Mouse (Mus musculus) CH12.LX (cell line): Measurements from ENCODE around the gene Numa1. TPM values are rescaled to one million over a fixed set of nuclear protein-coding genes. Genes with fewer than 3 reads are reported as not detected.
"Not testable (repeated sequence)": the region's sequence is repeated elsewhere in the genome, so short reads cannot be mapped to it uniquely, and the experiment has no call there.

Source experiments
- DNase-seq: peaks from one replicate; pipeline ENCODE4 v3.0.0-alpha.2; 2013; ENCODE audit errors: extremely low read depth
- H3K27ac ChIP-seq: 2 replicates; pipeline ENCODE4 v1.5.1; 2012; ENCODE audit warnings: low read depth, mild to moderate bottlenecking, control low read depth, moderate library complexity; ENCODE audit not compliant: insufficient read depth
- H3K27me3 ChIP-seq: replicated peaks from 2 replicates; pipeline ENCODE3; 2012; ENCODE audit warnings: inconsistent platforms
- H3K36me3 ChIP-seq, 2 experiments: replicated peaks in 1 of 2; 2 replicates each; pipeline versions ENCODE3 to v1.6.1; 2012; ENCODE audit warnings: inconsistent platforms in 1 of 2, low read length in 1 of 2, mild to moderate bottlenecking in 1 of 2, mixed read lengths in 1 of 2, moderate library complexity in 1 of 2; ENCODE audit not compliant: control insufficient read depth in 1 of 2, insufficient read depth in 1 of 2
- H3K4me1 ChIP-seq, 2 experiments: 2 replicates each; pipeline ENCODE4 v1.6.1; 2012; ENCODE audit warnings: inconsistent platforms in 1 of 2, moderate library complexity in 1 of 2; ENCODE audit not compliant: insufficient read depth in 2 of 2, control insufficient read depth in 1 of 2
- H3K4me2 ChIP-seq: 2 replicates; pipeline ENCODE4 v1.6.1; 2012; ENCODE audit warnings: low read depth, mild to moderate bottlenecking, control low read depth; ENCODE audit not compliant: poor library complexity, insufficient read depth, severe bottlenecking
- H3K4me3 ChIP-seq, 3 experiments: fragments of 150-350 bp in 1 of 3; sonication (generic) in 1 of 3; replicated peaks in 1 of 3; 2 replicates each; pipeline versions ENCODE3 to v1.5.1; 2011 to 2012; ENCODE audit warnings: low read depth in 2 of 3, low read length in 2 of 3, mild to moderate bottlenecking in 2 of 3, moderate library complexity in 2 of 3, control low read depth in 1 of 3, improper control_type of control experiment in 1 of 3, inconsistent platforms in 1 of 3, mixed read lengths in 1 of 3; ENCODE audit not compliant: poor library complexity in 1 of 3
- H3K79me2 ChIP-seq: replicated peaks from 2 replicates; pipeline ENCODE4 v1.6.1; 2012; ENCODE audit warnings: mild to moderate bottlenecking, moderate library complexity; ENCODE audit not compliant: control insufficient read depth, poor library complexity, insufficient read depth, severe bottlenecking; ENCODE audit errors: extremely low read depth
- H3K9ac ChIP-seq: 2 replicates; pipeline ENCODE4 v1.6.1; 2012; ENCODE audit warnings: low read depth, mild to moderate bottlenecking, control low read depth, moderate library complexity; ENCODE audit not compliant: insufficient read depth
- H3K9me3 ChIP-seq: replicated peaks from 2 replicates; pipeline ENCODE3; 2012; ENCODE audit warnings: low read length, inconsistent platforms, mixed read lengths
- CHD2 ChIP-seq: IDR thresholded peaks from 2 replicates; pipeline ENCODE4 v1.6.1; 2011; ENCODE audit warnings: low read length, improper control_type of control experiment
- CTCF ChIP-seq, 2 experiments: IDR thresholded peaks in 1 of 2; conservative IDR thresholded peaks in 1 of 2; 2 replicates each; pipeline ENCODE4 v1.5.1; 2011 to 2012; ENCODE audit warnings: low read depth in 2 of 2, low read length in 2 of 2, improper control_type of control experiment in 1 of 2, inconsistent platforms in 1 of 2, mild to moderate bottlenecking in 1 of 2, moderate library complexity in 1 of 2
- ELF1 ChIP-seq: IDR thresholded peaks from 2 replicates; pipeline ENCODE4 v1.6.1; 2014; ENCODE audit warnings: low read depth, mild to moderate bottlenecking, inconsistent platforms, low read length, improper control_type of control experiment
- ETS1 ChIP-seq: conservative IDR thresholded peaks from 2 replicates; pipeline ENCODE4 v1.6.1; 2012; ENCODE audit warnings: low read depth, mild to moderate bottlenecking, inconsistent platforms, low read length, improper control_type of control experiment, moderate library complexity
- GABPA ChIP-seq: IDR thresholded peaks from 2 replicates; pipeline ENCODE4 v1.6.1; 2012; ENCODE audit warnings: low read depth, low read length, improper control_type of control experiment, inconsistent platforms; ENCODE audit not compliant: insufficient replicate concordance
- HCFC1 ChIP-seq: IDR thresholded peaks from 2 replicates; pipeline ENCODE4 v1.6.1; 2012; ENCODE audit warnings: low read depth, mild to moderate bottlenecking, inconsistent platforms, low read length, improper control_type of control experiment
- JUND ChIP-seq: conservative IDR thresholded peaks from 2 replicates; pipeline ENCODE4 v1.6.1; 2011; ENCODE audit warnings: low read depth, low read length, improper control_type of control experiment
- MAX ChIP-seq: IDR thresholded peaks from 2 replicates; pipeline ENCODE4 v1.6.1; 2011; ENCODE audit warnings: low read length, improper control_type of control experiment
- MEF2A ChIP-seq: IDR thresholded peaks from 2 replicates; pipeline ENCODE4 v1.6.1; 2014; ENCODE audit warnings: low read depth, mild to moderate bottlenecking, inconsistent platforms, low read length, improper control_type of control experiment, borderline replicate concordance
- MXI1 ChIP-seq: IDR thresholded peaks from 2 replicates; pipeline ENCODE4 v1.6.1; 2011; ENCODE audit warnings: mild to moderate bottlenecking, low read depth, low read length, improper control_type of control experiment
- NELFE ChIP-seq: IDR thresholded peaks from 2 replicates; pipeline ENCODE4 v1.6.1; 2011; ENCODE audit warnings: low read depth, low read length, improper control_type of control experiment
- NRF1 ChIP-seq: IDR thresholded peaks from 2 replicates; pipeline ENCODE4 v1.6.1; 2014; ENCODE audit warnings: low read depth, mild to moderate bottlenecking, inconsistent platforms, low read length, improper control_type of control experiment, moderate library complexity
- POLR2A ChIP-seq: IDR thresholded peaks from 2 replicates; pipeline ENCODE4 v1.6.1; 2011; ENCODE audit warnings: low read depth, mild to moderate bottlenecking, improper control_type of control experiment, low read length
- RAD21 ChIP-seq: IDR thresholded peaks from 2 replicates; pipeline ENCODE4 v1.6.1; 2011; ENCODE audit warnings: low read depth, mild to moderate bottlenecking, low read length, improper control_type of control experiment, moderate library complexity
- RCOR1 ChIP-seq: conservative IDR thresholded peaks from 2 replicates; pipeline ENCODE4 v1.6.1; 2012; ENCODE audit warnings: low read depth, mild to moderate bottlenecking, inconsistent platforms, low read length, improper control_type of control experiment
- SMC3 ChIP-seq: IDR thresholded peaks from 2 replicates; pipeline ENCODE4 v1.6.1; 2011; ENCODE audit warnings: low read depth, low read length, improper control_type of control experiment
- TBP ChIP-seq: conservative IDR thresholded peaks from 2 replicates; pipeline ENCODE4 v1.6.1; 2011; ENCODE audit warnings: low read depth, low read length, improper control_type of control experiment
- UBTF ChIP-seq: IDR thresholded peaks from 2 replicates; pipeline ENCODE4 v1.6.1; 2012; ENCODE audit warnings: low read depth, mild to moderate bottlenecking, inconsistent platforms, low read length, improper control_type of control experiment, moderate library complexity
- ZKSCAN1 ChIP-seq: IDR thresholded peaks from 2 replicates; pipeline ENCODE4 v1.6.1; 2012; ENCODE audit warnings: low read depth, inconsistent platforms, low read length, improper control_type of control experiment, borderline replicate concordance
- ZNF384 ChIP-seq: IDR thresholded peaks from 2 replicates; pipeline ENCODE4 v1.6.1; 2012; ENCODE audit warnings: low read depth, low read length, improper control_type of control experiment, inconsistent platforms
- dilution Hi-C: fragments of 300-500 bp; cut with MboI; formaldehyde crosslinking; loops from 2 replicates; pipeline ENCODE4 v1.14.3; 2020; ENCODE audit warnings: low sequenced_read_pairs; ENCODE audit not compliant: extremely low pct_unique_long_range_greater_than_20kb, extremely low pct_ligation_motif_present
- in situ Hi-C: fragments of 300-500 bp; cut with MboI; formaldehyde crosslinking; loops from 3 replicates; pipeline ENCODE4 v1.14.3; 2019; ENCODE audit warnings: low sequenced_read_pairs, low pct_ligation_motif_present, low pct_unique_long_range_greater_than_20kb, mixed read lengths
- polyA plus RNA-seq: library from polyadenylated mRNA; unstranded; fragments of >175 nt; gene quantifications from 2 replicates; pipeline ENCODE4 v1.2.1, GENCODE M21; 2012; ENCODE audit warnings: low read depth; ENCODE audit not compliant: insufficient read length
- total RNA-seq, 2 experiments: library from RNA; depleted of rRNA; stranded (reverse); fragments of 300-350 nt in 1 of 2; fragments of >200 nt in 1 of 2; gene quantifications; 2 replicates each; pipeline ENCODE4 v1.2.3; 2012 to 2014

Numa1 gene
- total and polyA plus RNA-seq, 3 experiments = 38.0 to 75.7 (median 57.6) TPM

GRCm38 (mm10) chr7:102042314-102042713 is 108.4 kb downstream of the Numa1 start:
- Histone ChIP-seq H3K4me2 (no peak overlapping the region), H3K9ac (no peak overlapping the region), H3K27ac (no peak overlapping the region), H3K4me1 (0 out of 4 replicates have a peak, but pooled peaks cover 0 to 3% of the 10 kb centered on the region in 2 experiments), H3K9me3 (no peaks in the 10 kb centered on the region), H3K4me3 (no peak overlapping the region), H3K79me2 (no peaks in the 10 kb centered on the region; the same call in 1 of the 2 replicates), H3K36me3 (peaks cover 28 to 65% of the 10 kb centered on the region in 2 experiments), H3K27me3 (no peaks in the 10 kb centered on the region)
- dilution Hi-C loops = no loop called here
- in situ Hi-C loops = no loop called here
- TF ChIP-seq ELF1 (no peak), ETS1 (no peak), CTCF (conservative IDR thresholded peaks at IDR 0.05 in 1 of 2, IDR thresholded peaks at IDR 0.05 in 1 of 2; ENCODE audit: low read depth in 2 of 2, low read length in 2 of 2) (no peak), RAD21 (no peak)
- DNase-seq = no peak

- H3K79me2 ChIP-seq, dilution Hi-C loops, H3K9me3 ChIP-seq: not testable (repeated sequence)
- H3K36me3 ChIP-seq = peaks cover 0 to 42% of the 10 kb centered on the region in 2 experiments
- DNase-seq = peak; percentile 24
- TF ChIP-seq SMC3 (peak; percentile 28), RAD21 (peak; percentile 27), ZNF384 (peak; percentile 64), CTCF (conservative IDR thresholded peaks at IDR 0.05 in 1 of 2, IDR thresholded peaks at IDR 0.05 in 1 of 2; ENCODE audit: low read depth in 2 of 2, low read length in 2 of 2) (peak; percentile 6 to 47; a peak in 2 of 4 replicates)
- TF ChIP-seq, all 38 proteins: peak for 4; not testable (repeated sequence) for 34
- H3K4me2 ChIP-seq, H3K27me3 ChIP-seq, H3K4me1 ChIP-seq, H3K9ac ChIP-seq, H3K4me3 ChIP-seq, in situ Hi-C loops, H3K27ac ChIP-seq: not testable (repeated sequence)
These were observed 114.6 kb downstream of the Numa1 start for GRCm38 (mm10) chr7:102048524-102048923.

GRCm38 (mm10) chr7:102061353-102061752 is 127.4 kb downstream of the Numa1 start:
- Histone ChIP-seq H3K9me3 (no peaks in the 10 kb centered on the region), H3K36me3 (peaks cover 5 to 34% of the 10 kb centered on the region in 2 experiments), H3K4me2 (no peak overlapping the region), H3K9ac (no peak overlapping the region), H3K4me3 (no peak overlapping the region), H3K4me1 (peaks cover 7 to 35% of the 10 kb centered on the region in 2 experiments), H3K79me2 (peaks cover 47% of the 10 kb centered on the region), H3K27ac (no peak overlapping the region), H3K27me3 (no peaks in the 10 kb centered on the region)
- no peak for TF ChIP-seq MEF2A
- TF ChIP-seq NRF1 = no peak
- TF ChIP-seq ZKSCAN1 = no peak
- TF ChIP-seq NELFE = no peak
- TF ChIP-seq MXI1 = no peak
- no peak for TF ChIP-seq RCOR1
- TF ChIP-seq ETS1 = no peak
- no peak for TF ChIP-seq UBTF
- TF ChIP-seq POLR2A = no peak
- TF ChIP-seq JUND = no peak
- no peak for TF ChIP-seq ZNF384
- no peak for TF ChIP-seq RAD21
- TF ChIP-seq TBP = no peak
- TF ChIP-seq HCFC1 = no peak
- no peak for TF ChIP-seq GABPA
- TF ChIP-seq CHD2 = no peak
- no peak for TF ChIP-seq CTCF (conservative IDR thresholded peaks at IDR 0.05 in 1 of 2, IDR thresholded peaks at IDR 0.05 in 1 of 2; ENCODE audit: low read depth in 2 of 2, low read length in 2 of 2)
- TF ChIP-seq ELF1 = no peak
- no peak for TF ChIP-seq MAX
- in situ Hi-C loops = loop anchor here (10.0 kb wide), 1 partner anchor 397 kb away; the partner anchor contains the start of gene Clpb
- DNase-seq = no peak
- dilution Hi-C loops = no loop called here
